Mouse (Mus musculus): ENCODE measurements around the gene Ift57. TPM values are rescaled to one million over a fixed set of nuclear protein-coding genes. Genes with fewer than 3 reads are reported as not detected.

Ift57 gene
- polyA plus RNA-seq, 1 experiment from 2014 or later = 28.8 TPM

DNA sequence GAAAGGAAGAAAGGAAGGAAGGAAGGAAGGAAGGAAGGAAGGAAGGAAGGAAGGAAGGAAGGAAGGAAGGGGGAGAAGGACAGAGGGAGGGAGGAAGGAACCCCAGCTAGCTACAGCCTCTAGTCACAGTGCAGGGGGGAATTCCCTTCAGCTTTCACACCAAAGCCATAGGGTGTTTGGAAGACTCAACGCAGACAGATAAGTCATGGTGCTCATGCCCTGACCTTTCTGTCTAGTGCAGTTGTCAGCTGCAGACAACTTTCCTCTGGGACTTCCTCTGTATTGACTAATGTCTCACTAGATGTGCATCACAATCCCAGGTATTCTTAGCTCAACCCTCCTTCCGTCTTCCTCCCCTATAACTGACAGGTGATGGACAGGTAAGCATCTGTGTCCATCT lies 97.9 kb downstream of the Ift57 start:
- Histone ChIP-seq H3K27ac (ENCODE audit: low read length) (no peak overlapping the region), H3K9me3 (ENCODE audit: control insufficient read depth, low read length) (no peaks in the 10 kb centered on the region), H3K4me2 (ENCODE audit: low read depth, low read length) (no peak overlapping the region), H3K4me1 (replicated peaks; ENCODE audit: control insufficient read depth, insufficient read depth, low read length) (peaks cover 14% of the 10 kb centered on the region; the same call in 1 of the 2 replicates), H3K36me3 (ENCODE audit: control insufficient read depth, insufficient read depth, low read length) (no peaks in the 10 kb centered on the region), H3K27me3 (ENCODE audit: control insufficient read depth, insufficient read depth, low read depth, low read length) (no peaks in the 10 kb centered on the region), H3K9ac (ENCODE audit: low read length) (no peak overlapping the region), H3K4me3 (ENCODE audit: low read length) (no peak overlapping the region)
- 81% methylated on average over 2 of the region's 2 CpGs for WGBS
- no peak for ATAC-seq (ENCODE audit: low read depth)

DNA sequence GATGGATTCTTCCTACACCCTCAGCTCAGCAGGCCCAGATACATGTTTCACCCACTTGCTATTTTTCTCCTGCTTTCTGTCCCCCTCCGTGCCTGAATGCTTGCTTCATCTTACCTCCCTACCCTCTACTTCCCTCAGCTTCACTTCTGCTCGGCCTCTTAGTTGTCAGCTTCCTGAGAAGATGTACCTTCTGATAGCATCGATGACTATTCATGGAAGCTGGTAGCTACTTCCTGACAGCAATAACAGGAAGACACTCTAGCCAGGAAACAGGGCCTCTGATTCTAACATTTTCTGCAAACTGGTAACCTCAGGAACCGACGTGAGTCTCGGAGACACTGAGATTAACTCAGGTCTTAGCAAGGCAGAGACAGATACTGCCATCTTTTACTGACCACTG lies 99.8 kb downstream of the Ift57 start:
- H3K4me3 ChIP-seq (ENCODE audit: low read length) = no peak overlapping the region
- no peak overlapping the region for H3K9ac ChIP-seq (ENCODE audit: low read length)
- no peaks in the 10 kb centered on the region for H3K27me3 ChIP-seq (ENCODE audit: control insufficient read depth, insufficient read depth, low read depth, low read length)
- peaks cover 8% of the 10 kb centered on the region for H3K4me1 ChIP-seq (replicated peaks; ENCODE audit: control insufficient read depth, insufficient read depth, low read length)
- ATAC-seq (ENCODE audit: low read depth) = 0 out of 2 replicates have a peak, but pooled peaks have one; percentile 19
- 68% methylated on average over 6 of the region's 6 CpGs for WGBS
- H3K27ac ChIP-seq (ENCODE audit: low read length) = peak overlapping the region; percentile 50; the same call in 1 of the 2 replicates
- no peaks in the 10 kb centered on the region for H3K9me3 ChIP-seq (ENCODE audit: control insufficient read depth, low read length)
- H3K36me3 ChIP-seq (ENCODE audit: control insufficient read depth, insufficient read depth, low read length) = no peaks in the 10 kb centered on the region
- no peak overlapping the region for H3K4me2 ChIP-seq (ENCODE audit: low read depth, low read length)

DNA sequence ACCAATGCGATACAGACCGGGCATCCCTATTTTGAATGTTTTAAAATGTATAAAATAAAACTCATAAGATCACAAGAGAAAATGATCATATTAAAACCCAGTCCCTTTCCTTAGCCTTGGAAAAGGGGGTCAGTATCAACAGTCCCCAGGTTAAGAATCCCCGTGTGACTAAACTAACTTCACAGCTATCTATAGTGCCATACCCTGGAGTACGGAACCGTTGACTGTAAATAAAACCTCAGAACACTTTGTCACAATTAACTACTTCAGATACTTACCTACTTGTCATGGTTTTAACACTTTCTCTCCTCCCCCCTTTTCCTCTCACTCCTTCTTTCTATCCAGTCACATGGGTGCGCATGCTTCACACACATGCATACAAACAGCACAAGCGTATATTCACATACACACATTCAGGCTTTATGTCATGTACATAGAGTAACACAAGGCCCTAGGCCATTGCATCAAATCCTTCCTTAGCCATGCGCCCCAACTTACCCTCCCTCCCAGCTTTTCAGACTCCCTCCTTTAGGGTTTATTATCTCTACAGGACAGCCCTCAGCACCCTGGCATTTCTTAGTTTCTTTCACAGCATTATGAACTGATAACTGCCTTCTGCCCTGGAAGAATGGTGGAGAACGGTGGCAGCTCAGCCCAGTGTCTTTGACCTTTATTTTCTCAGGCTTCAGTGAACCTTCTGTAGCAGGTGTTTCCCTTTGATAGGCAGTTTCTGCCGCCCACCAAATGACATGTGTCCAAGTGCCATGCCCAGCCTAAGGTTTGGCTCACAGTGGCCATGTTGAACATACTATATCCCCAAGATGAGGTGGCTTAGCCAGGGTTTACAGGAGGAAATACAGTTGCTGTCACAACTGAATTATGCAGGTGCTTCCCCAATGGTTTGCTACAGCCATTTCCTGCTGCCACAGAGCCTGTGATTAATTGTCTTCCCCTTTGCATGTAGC lies 100.8 kb downstream of the Ift57 start, which contains the start of gene Cd47:
Cd47 (plus strand) TSS at position 937 of the 965 bp plus-strand sequence.
- no peaks in the 10 kb centered on the region for H3K9me3 ChIP-seq (ENCODE audit: control insufficient read depth, low read length)
- no peaks in the 10 kb centered on the region for H3K27me3 ChIP-seq (ENCODE audit: control insufficient read depth, insufficient read depth, low read depth, low read length)
- no peak within 1 kb of the TSS for H3K9ac ChIP-seq (ENCODE audit: low read length)
- H3K27ac ChIP-seq (ENCODE audit: low read length) = peak within 1 kb of the TSS; percentile 26
- no peaks in the 10 kb centered on the region for H3K36me3 ChIP-seq (ENCODE audit: control insufficient read depth, insufficient read depth, low read length)
- ATAC-seq (ENCODE audit: low read depth) = peak; percentile 42; the same call in 1 of the 2 replicates
- WGBS = 73% methylated on average over 10 of the region's 10 CpGs
- no peak within 1 kb of the TSS for H3K4me3 ChIP-seq (ENCODE audit: low read length)
- H3K4me1 ChIP-seq (replicated peaks; ENCODE audit: control insufficient read depth, insufficient read depth, low read length) = peaks cover 14% of the 10 kb centered on the region
- H3K4me2 ChIP-seq (ENCODE audit: low read depth, low read length) = no peak within 1 kb of the TSS

DNA sequence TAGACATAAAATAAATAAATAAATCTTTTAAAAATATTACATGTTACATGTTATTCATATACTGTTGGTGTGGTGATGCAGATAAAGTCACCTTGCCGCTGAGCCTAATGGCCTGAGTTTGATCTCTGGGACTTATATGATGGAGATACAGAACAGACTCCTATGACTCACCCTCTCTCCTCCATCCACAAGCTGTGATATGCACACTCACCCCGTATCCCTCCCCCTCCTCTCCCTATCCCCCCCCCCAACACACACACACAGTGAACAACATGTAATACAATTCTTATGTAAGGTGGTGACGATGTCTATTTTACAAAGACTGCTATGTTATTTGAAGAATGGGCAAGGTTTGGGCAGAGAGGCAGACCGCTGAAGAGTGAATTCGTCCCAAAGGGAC lies 102.0 kb downstream of the Ift57 start:
- H3K36me3 ChIP-seq (ENCODE audit: control insufficient read depth, insufficient read depth, low read length) = no peaks in the 10 kb centered on the region
- H3K4me3 ChIP-seq (ENCODE audit: low read length) = no peak overlapping the region
- peaks cover 14% of the 10 kb centered on the region for H3K4me1 ChIP-seq (replicated peaks; ENCODE audit: control insufficient read depth, insufficient read depth, low read length)
- ATAC-seq (ENCODE audit: low read depth) = peak; percentile 9; the same call in 1 of the 2 replicates
- no peaks in the 10 kb centered on the region for H3K9me3 ChIP-seq (ENCODE audit: control insufficient read depth, low read length)
- no peaks in the 10 kb centered on the region for H3K27me3 ChIP-seq (ENCODE audit: control insufficient read depth, insufficient read depth, low read depth, low read length)
- H3K27ac ChIP-seq (ENCODE audit: low read length) = no peak overlapping the region
- 53% methylated on average over 5 of the region's 5 CpGs for WGBS
- no peak overlapping the region for H3K4me2 ChIP-seq (ENCODE audit: low read depth, low read length)
- no peak overlapping the region for H3K9ac ChIP-seq (ENCODE audit: low read length)

DNA sequence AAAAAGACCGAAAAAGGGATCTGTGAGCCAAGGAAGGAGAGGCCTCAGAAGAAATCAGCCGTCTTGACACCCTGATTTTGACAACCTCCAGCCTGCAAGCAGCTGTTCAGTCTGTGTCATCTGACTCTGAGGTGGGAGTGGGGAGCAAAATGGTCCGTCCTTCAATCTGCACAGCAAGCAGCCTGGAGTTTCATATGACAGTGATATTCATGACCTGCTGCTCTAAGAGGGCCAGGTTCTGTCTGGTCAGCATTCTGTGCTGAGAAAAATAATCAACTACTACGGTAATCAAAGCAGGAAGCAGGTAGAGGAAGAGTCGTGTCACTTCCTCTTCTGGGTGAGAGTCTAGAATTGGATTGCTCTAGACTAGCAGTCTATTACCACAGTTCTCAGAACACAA lies 102.4 kb downstream of the Ift57 start:
- ATAC-seq (ENCODE audit: low read depth) = peak; percentile 61
- Histone ChIP-seq H3K4me1 (replicated peaks; ENCODE audit: control insufficient read depth, insufficient read depth, low read length) (peaks cover 14% of the 10 kb centered on the region), H3K27me3 (ENCODE audit: control insufficient read depth, insufficient read depth, low read depth, low read length) (no peaks in the 10 kb centered on the region), H3K27ac (ENCODE audit: low read length) (no peak overlapping the region), H3K36me3 (ENCODE audit: control insufficient read depth, insufficient read depth, low read length) (no peaks in the 10 kb centered on the region), H3K9ac (ENCODE audit: low read length) (no peak overlapping the region), H3K4me2 (ENCODE audit: low read depth, low read length) (no peak overlapping the region), H3K4me3 (ENCODE audit: low read length) (no peak overlapping the region), H3K9me3 (ENCODE audit: control insufficient read depth, low read length) (no peaks in the 10 kb centered on the region)
- WGBS = 35% methylated on average over 5 of the region's 5 CpGs

DNA sequence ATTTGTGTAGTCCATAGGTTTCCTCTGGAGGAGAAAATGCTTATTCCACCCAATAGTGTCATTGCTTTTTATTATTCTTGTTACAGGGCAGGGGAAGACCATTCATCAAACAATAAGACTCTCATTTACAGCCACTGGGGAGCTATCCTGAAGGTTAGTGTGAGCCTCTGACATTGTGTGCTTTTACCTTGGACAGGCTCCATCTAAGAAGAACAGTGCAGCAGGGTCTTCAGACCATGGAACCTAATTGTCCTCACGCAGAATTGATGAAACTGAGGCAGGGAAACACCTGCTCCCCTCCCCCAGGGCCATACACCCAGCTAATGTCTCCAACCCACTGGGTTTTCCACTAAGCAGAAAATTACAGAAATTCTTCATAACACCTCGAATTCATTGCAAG lies 104.0 kb downstream of the Ift57 start:
- no peak overlapping the region for H3K27ac ChIP-seq (ENCODE audit: low read length)
- ATAC-seq (ENCODE audit: low read depth) = no peak
- no peaks in the 10 kb centered on the region for H3K36me3 ChIP-seq (ENCODE audit: control insufficient read depth, insufficient read depth, low read length)
- no peaks in the 10 kb centered on the region for H3K9me3 ChIP-seq (ENCODE audit: control insufficient read depth, low read length)
- H3K4me1 ChIP-seq (replicated peaks; ENCODE audit: control insufficient read depth, insufficient read depth, low read length) = peaks cover 16% of the 10 kb centered on the region
- H3K4me3 ChIP-seq (ENCODE audit: low read length) = no peak overlapping the region
- H3K4me2 ChIP-seq (ENCODE audit: low read depth, low read length) = no peak overlapping the region
- no peaks in the 10 kb centered on the region for H3K27me3 ChIP-seq (ENCODE audit: control insufficient read depth, insufficient read depth, low read depth, low read length)
- no peak overlapping the region for H3K9ac ChIP-seq (ENCODE audit: low read length)
- 66% methylated on average over 2 of the region's 2 CpGs for WGBS

DNA sequence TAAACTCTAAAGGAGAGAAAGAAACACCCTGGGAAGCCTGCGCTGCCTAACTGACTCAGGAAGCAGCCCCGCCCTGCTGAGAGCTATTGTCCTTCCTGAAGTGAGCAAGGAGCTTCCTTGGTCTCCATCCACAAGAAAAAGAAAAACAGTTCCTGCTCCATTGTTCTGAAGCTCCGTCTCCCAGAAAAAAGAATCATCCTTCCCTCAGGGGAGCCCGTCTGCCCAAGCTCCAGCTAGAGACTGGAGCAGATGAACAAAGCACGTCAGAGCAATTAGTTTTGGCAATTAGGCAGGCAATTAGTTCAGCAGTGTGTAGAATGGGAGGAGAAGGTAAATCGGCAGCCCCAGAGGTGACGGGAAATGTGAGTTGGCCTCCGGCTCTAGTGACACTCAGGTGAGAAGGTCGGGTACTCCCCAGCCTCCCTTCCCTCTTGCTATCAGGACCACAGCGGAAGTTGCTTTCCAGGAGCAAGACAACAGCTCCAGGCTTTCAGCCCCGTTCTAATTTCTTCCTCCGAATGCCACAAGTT lies 105.0 kb downstream of the Ift57 start:
- H3K27ac ChIP-seq (ENCODE audit: low read length) = peak overlapping the region; percentile 56
- H3K27me3 ChIP-seq (ENCODE audit: control insufficient read depth, insufficient read depth, low read depth, low read length) = no peaks in the 10 kb centered on the region
- H3K9ac ChIP-seq (ENCODE audit: low read length) = peak overlapping the region; percentile 53
- peaks cover 15% of the 10 kb centered on the region for H3K4me1 ChIP-seq (replicated peaks; ENCODE audit: control insufficient read depth, insufficient read depth, low read length)
- H3K9me3 ChIP-seq (ENCODE audit: control insufficient read depth, low read length) = no peaks in the 10 kb centered on the region
- peak overlapping the region; percentile 61 for H3K4me2 ChIP-seq (ENCODE audit: low read depth, low read length)
- H3K4me3 ChIP-seq (ENCODE audit: low read length) = peak overlapping the region; percentile 36
- no peaks in the 10 kb centered on the region for H3K36me3 ChIP-seq (ENCODE audit: control insufficient read depth, insufficient read depth, low read length)
- ATAC-seq (ENCODE audit: low read depth) = no peak
- WGBS = 9% methylated on average over 12 of the region's 12 CpGs

DNA sequence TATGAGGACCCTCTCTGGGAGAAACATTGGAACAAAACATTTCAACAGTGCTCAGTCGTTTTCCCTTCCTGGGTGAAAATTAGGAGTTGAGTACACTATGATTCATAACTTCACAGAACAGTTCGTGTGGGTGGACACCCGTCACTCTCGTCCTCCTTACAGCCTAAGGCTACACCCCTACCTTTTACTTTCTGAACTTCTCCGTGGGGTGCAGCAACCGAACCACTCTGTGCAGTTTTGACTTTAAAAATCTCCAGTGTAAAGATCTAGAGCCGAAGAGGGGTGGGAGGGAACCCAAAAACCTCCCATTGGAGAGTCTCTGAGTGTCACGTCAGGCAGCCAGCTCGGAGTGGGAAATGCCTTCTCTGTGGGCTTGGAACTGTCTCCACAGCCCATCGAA lies 107.9 kb downstream of the Ift57 start:
- Histone ChIP-seq H3K9me3 (ENCODE audit: control insufficient read depth, low read length) (no peaks in the 10 kb centered on the region), H3K27me3 (ENCODE audit: control insufficient read depth, insufficient read depth, low read depth, low read length) (no peaks in the 10 kb centered on the region), H3K36me3 (ENCODE audit: control insufficient read depth, insufficient read depth, low read length) (no peaks in the 10 kb centered on the region), H3K4me3 (ENCODE audit: low read length) (no peak overlapping the region), H3K4me1 (replicated peaks; ENCODE audit: control insufficient read depth, insufficient read depth, low read length) (peaks cover 10% of the 10 kb centered on the region), H3K4me2 (ENCODE audit: low read depth, low read length) (no peak overlapping the region), H3K9ac (ENCODE audit: low read length) (no peak overlapping the region), H3K27ac (ENCODE audit: low read length) (no peak overlapping the region)
- WGBS = 84% methylated on average over 10 of the region's 10 CpGs
- ATAC-seq (ENCODE audit: low read depth) = no peak

DNA sequence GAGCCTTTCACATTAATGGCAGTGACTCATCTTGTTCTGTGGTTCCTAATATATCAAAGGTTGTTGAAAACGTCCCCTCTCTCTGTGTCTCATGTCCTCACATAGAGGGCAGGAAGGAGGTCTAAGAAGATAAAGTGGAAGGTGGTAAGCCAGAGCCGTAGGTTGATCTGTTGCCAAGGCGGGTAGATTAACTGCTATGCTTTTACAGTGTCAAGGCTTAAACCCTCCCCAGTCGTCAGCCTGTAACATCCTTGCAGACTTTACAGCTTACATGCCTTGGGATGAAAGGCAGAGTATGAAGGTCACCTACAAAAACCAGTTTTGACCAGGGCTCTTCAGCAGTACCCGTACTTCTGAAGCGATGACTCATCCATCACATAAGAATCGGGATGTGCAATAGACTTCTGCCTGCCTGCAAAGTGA lies 108.4 kb downstream of the Ift57 start:
- Histone ChIP-seq H3K9ac (ENCODE audit: low read length) (no peak overlapping the region), H3K9me3 (ENCODE audit: control insufficient read depth, low read length) (no peaks in the 10 kb centered on the region), H3K36me3 (ENCODE audit: control insufficient read depth, insufficient read depth, low read length) (no peaks in the 10 kb centered on the region), H3K4me3 (ENCODE audit: low read length) (no peak overlapping the region), H3K27ac (ENCODE audit: low read length) (no peak overlapping the region), H3K4me2 (ENCODE audit: low read depth, low read length) (no peak overlapping the region), H3K4me1 (replicated peaks; ENCODE audit: control insufficient read depth, insufficient read depth, low read length) (peaks cover 10% of the 10 kb centered on the region), H3K27me3 (ENCODE audit: control insufficient read depth, insufficient read depth, low read depth, low read length) (no peaks in the 10 kb centered on the region)
- 53% methylated on average over 7 of the region's 7 CpGs for WGBS
- no peak for ATAC-seq (ENCODE audit: low read depth)

Data from lung, embryonic 16.5 days (tissue).